Mouse (Mus musculus) left cerebral cortex, adult 8-10 months (tissue): ENCODE measurements around the gene Myadml2. TPM values are rescaled to one million over a fixed set of nuclear protein-coding genes. Genes with fewer than 3 reads are reported as not detected.
"Not testable (repeated sequence)": the region's sequence is repeated elsewhere in the genome, so short reads cannot be mapped to it uniquely, and the experiment has no call there.

ENCODE experiments used
- DNase-seq, 2 experiments: peaks; one replicate each; pipeline ENCODE4 v3.0.0; 2022; ENCODE audit warnings: low spot score in 2 of 2
- total RNA-seq, 4 experiments: library from RNA; stranded (reverse); gene quantifications; 2 replicates each; pipeline ENCODE4 v1.2.4; 2022

The Myadml2 gene
- 10 to 100 TPM in 3 of 4 experiments, 1 to 10 TPM in 1; 9.3 to 12.0 (median 10.7) TPM for total RNA-seq

GRCm38 (mm10) chr11:120648001-120648476 lies at the start of gene Myadml2:
TSS of gene Myadml2 (minus strand) at chr11:120648158.
- DNase-seq = no peak

- no peak for DNase-seq
These were observed 49.8 kb upstream of the Myadml2 start for GRCm38 (mm10) chr11:120697741-120698140.

- DNase-seq = no peak
These were observed 48.6 kb upstream of the Myadml2 start for GRCm38 (mm10) chr11:120696568-120696967.

- no peak for DNase-seq
These were observed 47.7 kb upstream of the Myadml2 start for GRCm38 (mm10) chr11:120695641-120696040.

GRCm38 (mm10) chr11:120695184-120695583 lies 47.2 kb upstream of the Myadml2 start:
- DNase-seq = no peak

- no peak for DNase-seq
These were observed 45.5 kb upstream of the Myadml2 start for GRCm38 (mm10) chr11:120693461-120693860.

- DNase-seq = no peak
These were observed 44.6 kb upstream of the Myadml2 start for GRCm38 (mm10) chr11:120692471-120693011.

- no peak for DNase-seq
These were observed 41.4 kb upstream of the Myadml2 start for GRCm38 (mm10) chr11:120689365-120689764.

- DNase-seq = no peak
These were observed 38.8 kb upstream of the Myadml2 start for GRCm38 (mm10) chr11:120686650-120687272.

GRCm38 (mm10) chr11:120684660-120685059 lies 36.7 kb upstream of the Myadml2 start:
- DNase-seq = no peak

- DNase-seq = no peak
These were observed 36.1 kb upstream of the Myadml2 start for GRCm38 (mm10) chr11:120684086-120684485.

GRCm38 (mm10) chr11:120683536-120683935 lies 35.6 kb upstream of the Myadml2 start:
- DNase-seq = no peak

- no peak for DNase-seq
These were observed 34.7 kb upstream of the Myadml2 start for GRCm38 (mm10) chr11:120682683-120683082.

- no peak for DNase-seq
These were observed 32.0 kb upstream of the Myadml2 start for GRCm38 (mm10) chr11:120679909-120680308.

- DNase-seq = no peak
These were observed 29.0 kb upstream of the Myadml2 start for GRCm38 (mm10) chr11:120676951-120677350.

- not testable (repeated sequence) for DNase-seq
These were observed 27.9 kb upstream of the Myadml2 start for GRCm38 (mm10) chr11:120675875-120676274.

GRCm38 (mm10) chr11:120673594-120674122 lies 25.7 kb upstream of the Myadml2 start:
- no peak for DNase-seq

GRCm38 (mm10) chr11:120672687-120673593 lies 25.0 kb upstream of the Myadml2 start, which contains the start of gene Aspscr1:
TSS of gene Aspscr1 (plus strand) at chr11:120672973.
- DNase-seq = peak; percentile 83 to 92

- DNase-seq = no peak
These were observed 18.7 kb upstream of the Myadml2 start for GRCm38 (mm10) chr11:120666617-120667016.

- DNase-seq = no peak
These were observed 17.4 kb upstream of the Myadml2 start for GRCm38 (mm10) chr11:120665406-120665805.

GRCm38 (mm10) chr11:120663714-120664113 lies 15.8 kb upstream of the Myadml2 start:
- no peak for DNase-seq

GRCm38 (mm10) chr11:120662759-120663158 lies 14.8 kb upstream of the Myadml2 start:
- no peak for DNase-seq
